Comparison of ENCODE assay signal across 15 mouse cellular contexts in the genomic region with DNA sequence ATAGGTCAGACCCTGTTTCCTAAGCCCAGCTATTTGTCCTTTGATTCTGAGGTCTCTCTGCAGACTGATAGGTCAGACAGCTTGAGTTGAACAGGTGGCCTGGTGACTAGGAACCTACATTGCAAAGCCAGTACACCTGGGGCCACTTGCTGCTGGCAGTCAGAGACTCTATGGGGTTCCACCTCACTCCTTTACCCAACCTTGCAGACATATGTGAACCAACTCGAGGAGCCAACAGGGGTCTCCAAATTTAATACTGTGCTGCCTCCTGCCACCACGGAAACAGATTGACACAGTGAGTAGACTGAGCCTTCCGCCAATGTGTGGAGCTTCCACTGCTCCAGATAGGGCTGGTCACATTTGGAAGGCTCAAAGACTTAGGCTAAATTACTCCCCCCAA.
DNase-seq lines count a peak whose midpoint lies in the region; ATAC-seq and TF ChIP-seq lines count a peak whose summit lies in the region.
"Had no signal": no experiment of that assay in that cellular context is flagged by ENCODE, and none has a peak within 500 bp of the region (broad histone marks: within the 10 kb centered on the region; RNA-seq: fewer than 3 reads in every experiment).

No protein-coding gene starts in this region.

- H3K9me3 ChIP-seq in lung, postnatal 0 days (ENCODE audit: low read length): no peaks in the 10 kb centered on the region
- no peaks in the 10 kb centered on the region for H3K9me3 ChIP-seq in stomach, postnatal 0 days (ENCODE audit: control insufficient read depth, low read length)
- H3K9me3 ChIP-seq: hindbrain, embryonic 10.5 days had no signal

- no peak for TF ChIP-seq EP300 in lung, postnatal 0 days (IDR thresholded peaks at IDR 0.05)
- no peak for TF ChIP-seq EP300 in stomach, postnatal 0 days (optimal IDR thresholded peaks at IDR 0.05)

- TF ChIP-seq CTCF in lung, postnatal 0 days (IDR thresholded peaks at IDR 0.05): no peak
- TF ChIP-seq CTCF in stomach, postnatal 0 days (IDR thresholded peaks at IDR 0.05; ENCODE audit: low read depth): no peak

- no peak overlapping the region for H3K4me3 ChIP-seq in lung, postnatal 0 days (ENCODE audit: low read depth, low read length)
- H3K4me3 ChIP-seq in stomach, postnatal 0 days (ENCODE audit: low read depth, low read length): no peak overlapping the region
- H3K4me3 ChIP-seq: hindbrain, embryonic 10.5 days had no signal

- no peaks in the 10 kb centered on the region for H3K36me3 ChIP-seq in lung, postnatal 0 days (ENCODE audit: insufficient read depth, low read length)
- H3K36me3 ChIP-seq in stomach, postnatal 0 days (ENCODE audit: control insufficient read depth, insufficient read depth, low read length): no peaks in the 10 kb centered on the region

- 75% methylated on average over 3 of the region's 3 CpGs for whole genome bisulfite sequencing in lung, postnatal 0 days
- WGBS in stomach, postnatal 0 days: 75% methylated on average over 3 of the region's 3 CpGs

- peaks cover 8% of the 10 kb centered on the region; the same call in 1 of the 2 replicates for H3K4me1 ChIP-seq in lung, postnatal 0 days (ENCODE audit: insufficient read depth, low read depth, low read length)
- H3K4me1 ChIP-seq in stomach, postnatal 0 days (replicated peaks; ENCODE audit: control insufficient read depth, insufficient read depth): peaks cover 3% of the 10 kb centered on the region

- no peak for DNase-seq in lung, postnatal 0 days (ENCODE audit: low spot score)
- no peak for DNase-seq in lung, postnatal 36 days
- peak; percentile 67 to 79 for DNase-seq in cerebellum, adult 18-20 months
- DNase-seq in cerebellum, adult 9-11 months: peak; percentile 92
- DNase-seq in stomach, postnatal 0 days (ENCODE audit: low spot score): no peak
- no peak for DNase-seq in frontal cortex, postnatal 14 days (ENCODE audit: low spot score in 2 of 2)
- DNase-seq in embryo, embryonic 9.5 days (ENCODE audit: extremely low spot score): no peak
- DNase-seq: gastrocnemius, postnatal 10 days; kidney, adult 2 months; kidney, postnatal 14 days; lung, embryonic 14.5 days; retina, postnatal 1 day had no signal

- ATAC-seq in lung, postnatal 0 days: no peak
- no peak for ATAC-seq in stomach, postnatal 0 days (ENCODE audit: low FRiP score, low TSS enrichment)

- H3K27me3 ChIP-seq in lung, postnatal 0 days (replicated peaks; ENCODE audit: insufficient read depth, low read length): no peaks in the 10 kb centered on the region
- no peaks in the 10 kb centered on the region for H3K27me3 ChIP-seq in stomach, postnatal 0 days (ENCODE audit: control insufficient read depth, insufficient read depth, low read length)

- peak overlapping the region; percentile 35 for H3K27ac ChIP-seq in lung, postnatal 0 days (ENCODE audit: low read length)
- H3K27ac ChIP-seq in stomach, postnatal 0 days (replicated peaks): 0 out of 2 replicates have a peak overlapping the region, but pooled peaks have one; percentile 13
- H3K27ac ChIP-seq: hindbrain, embryonic 10.5 days; macrophage had no signal

- H3K4me2 ChIP-seq in lung, postnatal 0 days (replicated peaks; ENCODE audit: low read depth, low read length): no peak overlapping the region
- H3K4me2 ChIP-seq in stomach, postnatal 0 days (replicated peaks; ENCODE audit: low read depth): no peak overlapping the region
- H3K4me2 ChIP-seq: lung, embryonic 14.5 days; midbrain, embryonic 11.5 days had no signal

- H3K9ac ChIP-seq in lung, postnatal 0 days (replicated peaks; ENCODE audit: low read depth): no peak overlapping the region
- H3K9ac ChIP-seq in stomach, postnatal 0 days (ENCODE audit: low read length): no peak overlapping the region
- H3K9ac ChIP-seq: lung, embryonic 14.5 days had no signal

Comparison
In these comparisons a context has a peak if more than half of its experiments do, and no peak if none do; other contexts are left out.
1. DNase-seq: peak in cerebellum, adult 18-20 months (2 of 2) and cerebellum, adult 9-11 months (single experiment); none in lung, postnatal 0 days (single experiment), lung, postnatal 36 days (single experiment), stomach, postnatal 0 days (single experiment), frontal cortex, postnatal 14 days (0 of 2) and embryo, embryonic 9.5 days (single experiment).